Mouse (Mus musculus) left cerebral cortex, adult 11 months (tissue): ENCODE measurements around the gene Rab20.

Experiments used
- DNase-seq: peaks from one replicate; pipeline ENCODE4 v3.0.0; 2022; ENCODE audit warnings: low spot score

Gene Rab20

GRCm38 (mm10) chr8:11404614-11405013 is 73.9 kb downstream of the Rab20 start:
- DNase-seq = no peak

GRCm38 (mm10) chr8:11403813-11404212 is 74.7 kb downstream of the Rab20 start:
- no peak for DNase-seq
